Mouse (Mus musculus): ENCODE results near the gene Acat3. TPM values are rescaled to one million over a fixed set of nuclear protein-coding genes. Genes with fewer than 3 reads are reported as not detected.

The Acat3 gene
- polyA plus RNA-seq (2017; shearing (Covaris generic)), result 0.72 TPM

GRCm38 (mm10) chr17:12940151-12940805 is at the start of gene Acat3:
Gene Acat3 (minus strand): TSS chr17:12940600.

DNA sequence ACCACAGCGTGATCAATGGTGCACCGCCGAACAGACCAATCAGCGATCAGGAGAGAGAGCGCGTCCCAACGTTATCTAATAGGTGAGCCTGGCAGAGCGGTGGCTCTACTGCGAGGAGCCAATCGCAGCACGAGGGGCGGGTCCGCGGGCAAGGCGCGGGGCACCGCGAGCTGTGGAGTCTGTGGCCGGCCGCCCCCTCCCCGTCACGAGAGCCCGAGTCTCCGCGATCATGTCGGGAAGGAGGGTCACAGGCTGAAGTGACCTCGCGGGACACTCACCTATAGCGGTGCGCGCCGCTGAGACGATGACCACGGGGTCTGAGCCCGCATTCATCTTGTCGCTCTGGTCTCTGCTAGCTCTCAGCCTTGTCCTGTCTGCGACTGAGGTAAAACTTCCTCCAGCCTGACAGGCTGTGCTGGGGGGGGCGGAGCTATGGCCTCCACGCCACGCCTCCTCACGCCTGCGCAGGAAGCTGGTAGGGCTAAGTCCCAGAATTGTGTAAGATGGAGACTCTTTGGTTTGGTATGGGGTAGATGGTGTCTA is 20.0 kb upstream of the Acat3 start, which contains the start of gene Acat2:
Gene Acat2, minus strand, starts transcription at position 417 of the 543 bp plus-strand sequence.

DNA sequence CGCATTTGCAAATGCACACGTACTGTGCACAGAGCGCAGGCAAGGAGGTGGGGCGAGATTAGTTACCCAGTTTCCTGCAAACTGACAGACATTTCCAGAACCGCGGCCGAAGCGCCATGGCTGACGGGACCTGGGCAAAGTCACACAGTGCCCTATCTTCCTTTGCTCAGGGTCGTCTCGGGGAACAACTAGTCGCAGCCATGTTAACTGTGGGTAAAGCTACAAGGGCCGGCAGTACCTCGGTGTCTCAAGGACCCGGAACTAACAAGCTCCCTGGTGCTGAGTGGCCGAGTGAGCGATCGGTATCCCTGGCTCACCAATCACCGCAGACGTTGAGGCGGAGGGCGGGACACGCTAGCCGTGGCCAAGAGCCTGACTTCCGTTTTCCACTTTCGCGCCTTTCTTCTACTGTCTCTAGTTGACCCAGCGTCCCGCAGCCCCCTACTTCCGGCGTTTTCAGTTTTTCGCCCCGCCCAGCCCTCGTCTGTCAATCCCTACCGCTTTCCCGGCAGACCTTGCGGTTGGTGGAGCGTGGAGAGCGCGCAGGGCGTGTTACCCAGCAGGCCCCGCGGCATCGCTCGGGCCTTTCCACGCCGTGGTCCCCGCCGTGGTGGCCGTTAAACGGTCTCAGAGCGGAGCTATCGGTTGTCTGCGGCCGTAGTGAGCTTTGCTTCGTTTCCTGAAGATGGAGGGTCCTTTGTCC is 24.4 kb downstream of the Acat3 start, which contains the start of gene Mrpl18:
Gene Mrpl18, minus strand, starts transcription at position 465 of the 703 bp plus-strand sequence.

DNA sequence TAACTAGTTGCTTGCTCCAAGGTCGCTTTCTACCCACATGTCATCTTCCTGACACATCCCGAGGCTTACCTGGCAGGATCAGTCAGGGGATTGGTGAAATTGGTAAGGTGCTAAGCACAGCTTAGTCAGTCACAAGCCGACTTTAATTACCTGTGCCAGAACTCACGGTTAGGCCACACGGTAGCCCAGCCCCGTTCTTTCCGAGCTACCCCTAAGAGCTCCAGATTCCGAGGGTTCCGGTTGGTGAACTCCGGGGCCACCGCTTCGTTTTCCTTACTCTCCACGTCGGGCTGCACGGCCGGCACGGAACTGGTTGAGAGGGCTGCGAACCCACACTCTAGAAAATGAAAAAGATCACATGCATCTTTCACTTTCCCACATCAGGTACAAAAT is 24.9 kb downstream of the Acat3 start, which contains the start of gene Tcp1:
Gene Tcp1, plus strand, starts transcription at position 214 of the 393 bp plus-strand sequence.

GRCm38 (mm10) chr17:12909361-12910280 is 30.8 kb downstream of the Acat3 start, which contains the start of gene Pnldc1:
Gene Pnldc1 (minus strand): TSS chr17:12910230.

GRCm38 (mm10) chr17:12875734-12876133 is 64.7 kb downstream of the Acat3 start, which contains the start of gene Mrgprh:
Gene Mrgprh (plus strand): TSS chr17:12876034.

Other genes with a start within 250 kb of the Acat3 start
- 31.1 TPM for gene Igf2r, start 170.9 kb downstream of the Acat3 start, polyA plus RNA-seq (2017; shearing (Covaris generic))
- 0.29 TPM for gene Mas1, start 72.5 kb downstream of the Acat3 start, polyA plus RNA-seq (2017; shearing (Covaris generic))
- not detected for gene Mrgprh, start 64.6 kb downstream of the Acat3 start, polyA plus RNA-seq (2017; shearing (Covaris generic))
- 0.82 TPM for gene Pnldc1, start 30.4 kb downstream of the Acat3 start, polyA plus RNA-seq (2017; shearing (Covaris generic))
- gene Tcp1, start 24.9 kb downstream of the Acat3 start, polyA plus RNA-seq (2017; shearing (Covaris generic)), result 232 TPM
- gene Mrpl18, start 24.3 kb downstream of the Acat3 start, polyA plus RNA-seq (2017; shearing (Covaris generic)), result 127 TPM
- 42.8 TPM for gene Acat2, start 20.1 kb upstream of the Acat3 start, polyA plus RNA-seq (2017; shearing (Covaris generic))
- 30.7 TPM for gene Wtap, start 53.6 kb upstream of the Acat3 start, polyA plus RNA-seq (2017; shearing (Covaris generic))
- 123 TPM for gene Sod2, start 66.2 kb upstream of the Acat3 start, polyA plus RNA-seq (2017; shearing (Covaris generic))
- gene Gpr31b, start 111.7 kb upstream of the Acat3 start, polyA plus RNA-seq (2017; shearing (Covaris generic)), result not detected
- not detected for gene Tcp10b, start 120.5 kb upstream of the Acat3 start, polyA plus RNA-seq (2017; shearing (Covaris generic))
- gene Unc93a, start 191.2 kb upstream of the Acat3 start, polyA plus RNA-seq (2017; shearing (Covaris generic)), result not detected